Mouse (Mus musculus): ENCODE measurements at regions not wholly inside any gene's neighbourhood (a gene's known extent, or its start where the extent isn't known, plus 50 kb on each side); places are given as distances from the start of the nearest gene placed in this dataset.

DNA sequence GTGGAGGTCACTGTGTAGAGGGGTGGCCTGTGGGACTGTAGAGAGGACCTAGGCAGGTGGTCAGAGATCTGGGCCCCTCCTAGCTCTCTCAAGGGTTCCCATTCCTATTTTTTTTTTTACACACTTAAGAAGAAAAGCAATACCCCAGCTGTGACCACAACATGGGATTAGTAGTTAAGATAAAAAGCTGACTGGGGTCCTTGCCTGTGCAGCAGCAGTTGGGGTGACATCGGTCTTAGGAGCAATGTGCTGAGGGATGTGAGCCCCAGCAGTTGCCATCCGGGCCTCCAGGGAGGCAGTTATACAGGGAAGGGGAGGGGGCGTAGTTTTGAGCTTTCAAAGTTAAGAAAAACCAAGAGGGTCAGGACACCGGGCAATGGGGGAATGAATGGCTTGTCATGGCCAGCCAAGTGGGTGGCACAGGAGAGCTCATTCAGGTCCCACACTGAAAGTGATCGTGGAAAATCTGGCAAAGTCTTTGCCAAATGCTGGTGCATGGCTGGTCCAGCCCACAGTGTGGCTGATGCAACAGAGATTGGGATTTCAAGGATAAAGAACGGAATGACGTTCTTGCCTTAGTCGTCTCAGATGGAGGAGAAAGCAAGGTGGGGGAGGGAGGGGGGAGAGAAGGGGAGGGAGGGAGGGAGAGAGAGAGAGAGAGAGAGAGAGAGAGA lies 118.2 kb upstream of the 1600014C23Rik start:
- TF ChIP-seq POLR2A (IDR thresholded peaks at IDR 0.05; ENCODE audit: insufficient read depth, low read depth, low read length): no peak
- TF ChIP-seq CTCF (IDR thresholded peaks at IDR 0.05; ENCODE audit: insufficient read depth, low read depth, low read length): no peak
